Mouse (Mus musculus) heart, adult 2 months (tissue): ENCODE measurements at regions not wholly inside any gene's neighbourhood (a gene's known extent, or its start where the extent isn't known, plus 50 kb on each side); places are given as distances from the start of the nearest gene placed in this dataset.

ENCODE experiments used
- DNase-seq, 2 experiments: peaks; one replicate each; pipeline ENCODE4 v3.0.0; 2021
- H3K27ac ChIP-seq: fragments of 200-600 bp; 2 replicates; pipeline ENCODE4 v1.8.1; 2022
- H3K27me3 ChIP-seq: fragments of 200-500 bp; 2 replicates; pipeline ENCODE4 v1.6.1; 2012; ENCODE audit warnings: mild to moderate bottlenecking, low read length, inconsistent platforms, mixed read lengths; ENCODE audit not compliant: control insufficient read depth, insufficient read depth
- H3K36me3 ChIP-seq: fragments of 200-500 bp; 2 replicates; pipeline ENCODE4 v1.6.1; 2012; ENCODE audit warnings: low read length, inconsistent platforms; ENCODE audit not compliant: control insufficient read depth, insufficient read depth
- H3K4me1 ChIP-seq: fragments of 200-500 bp; 2 replicates; pipeline ENCODE4 v1.6.1; 2011; ENCODE audit warnings: low read length; ENCODE audit not compliant: control insufficient read depth, insufficient read depth
- H3K4me3 ChIP-seq: fragments of 200-600 bp; 2 replicates; pipeline ENCODE4 v1.8.1; 2022
- H3K79me2 ChIP-seq: fragments of 200-500 bp; replicated peaks from 2 replicates; pipeline ENCODE4 v1.6.1; 2012; ENCODE audit warnings: mild to moderate bottlenecking, inconsistent platforms, low read length, moderate library complexity, mixed read lengths; ENCODE audit not compliant: control insufficient read depth, insufficient read depth
- H3K9ac ChIP-seq: fragments of 200-500 bp; 2 replicates; pipeline ENCODE4 v1.6.1; 2012; ENCODE audit warnings: low read depth, mild to moderate bottlenecking, control low read depth, inconsistent platforms, low read length, mixed read lengths
- CTCF ChIP-seq: fragments of 200-600 bp; IDR thresholded peaks from 2 replicates; pipeline ENCODE4 v1.8.1; 2022; ENCODE audit warnings: antibody characterized with exemption, mild to moderate bottlenecking, moderate library complexity
- EP300 ChIP-seq: fragments of 200-500 bp; IDR thresholded peaks from 2 replicates; pipeline ENCODE4 v1.6.1; 2011; ENCODE audit warnings: low read depth, low read length, control low read depth; ENCODE audit not compliant: insufficient read depth
- POLR2A ChIP-seq: fragments of 200-500 bp; IDR thresholded peaks from 2 replicates; pipeline ENCODE4 v1.6.1; 2011; ENCODE audit warnings: mild to moderate bottlenecking, low read depth, low read length, control low read depth; ENCODE audit not compliant: insufficient read depth
- WGBS: fragments of 180-500 bp; shearing (Covaris S2); methylation state at CpG from one replicate; pipeline ENCODE4 v1.1.7; 2018; 5-methylcytosine and 5-hydroxymethylcytosine counted together
- intact Hi-C: fragments of 180-260 bp; cut with DNase I; formaldehyde crosslinking; loops from one replicate; pipeline ENCODE4 v1.15.1; 2025

GRCm38 (mm10) chr12:48605423-48605822, 777.0 kb upstream of the Foxg1 start:
- intact Hi-C loops: no loop called here
- H3K27me3 ChIP-seq: no peaks in the 10 kb centered on the region
- TF ChIP-seq EP300: no peak
- TF ChIP-seq POLR2A: no peak
- no peak for TF ChIP-seq CTCF
- H3K36me3 ChIP-seq: no peaks in the 10 kb centered on the region
- DNase-seq: no peak
- H3K9ac ChIP-seq: no peak overlapping the region
- H3K4me1 ChIP-seq: no peaks in the 10 kb centered on the region
- no peaks in the 10 kb centered on the region for H3K79me2 ChIP-seq
- no peak overlapping the region for H3K27ac ChIP-seq
- H3K4me3 ChIP-seq: no peak overlapping the region

GRCm38 (mm10) chr12:48609391-48609790, 773.1 kb upstream of the Foxg1 start:
- Histone ChIP-seq H3K9ac (no peak overlapping the region), H3K27ac (no peak overlapping the region), H3K4me3 (no peak overlapping the region), H3K27me3 (no peaks in the 10 kb centered on the region), H3K79me2 (no peaks in the 10 kb centered on the region), H3K4me1 (no peaks in the 10 kb centered on the region), H3K36me3 (no peaks in the 10 kb centered on the region)
- TF ChIP-seq CTCF (no peak), POLR2A (no peak), EP300 (no peak)
- WGBS: 67% methylated on average over 6 of the region's 6 CpGs
- no peak for DNase-seq
- intact Hi-C loops: no loop called here

- TF ChIP-seq EP300: no peak
- TF ChIP-seq CTCF: no peak
- no peak for TF ChIP-seq POLR2A
- no peaks in the 10 kb centered on the region for H3K36me3 ChIP-seq
- 55% methylated on average over 5 of the region's 5 CpGs for WGBS
- no peaks in the 10 kb centered on the region for H3K27me3 ChIP-seq
- DNase-seq: no peak
- no peaks in the 10 kb centered on the region for H3K4me1 ChIP-seq
- no peaks in the 10 kb centered on the region for H3K79me2 ChIP-seq
- H3K4me3 ChIP-seq: no peak overlapping the region
- H3K9ac ChIP-seq: no peak overlapping the region
- intact Hi-C loops: no loop called here
- no peak overlapping the region for H3K27ac ChIP-seq
These were observed 770.4 kb upstream of the Foxg1 start for GRCm38 (mm10) chr12:48612066-48612465.

GRCm38 (mm10) chr12:48616337-48616736, 766.1 kb upstream of the Foxg1 start:
- Histone ChIP-seq H3K36me3 (no peaks in the 10 kb centered on the region), H3K4me3 (no peak overlapping the region), H3K27me3 (no peaks in the 10 kb centered on the region), H3K79me2 (no peaks in the 10 kb centered on the region), H3K27ac (no peak overlapping the region), H3K4me1 (no peaks in the 10 kb centered on the region), H3K9ac (no peak overlapping the region)
- 65% methylated on average over 2 of the region's 2 CpGs for WGBS
- no peak for DNase-seq
- intact Hi-C loops: no loop called here
- TF ChIP-seq EP300 (no peak), POLR2A (no peak), CTCF (no peak)

GRCm38 (mm10) chr12:48633559-48633958, 748.9 kb upstream of the Foxg1 start:
- Histone ChIP-seq H3K4me1 (no peaks in the 10 kb centered on the region), H3K27me3 (no peaks in the 10 kb centered on the region), H3K4me3 (no peak overlapping the region), H3K36me3 (no peaks in the 10 kb centered on the region), H3K79me2 (no peaks in the 10 kb centered on the region), H3K9ac (no peak overlapping the region), H3K27ac (no peak overlapping the region)
- TF ChIP-seq CTCF: no peak
- TF ChIP-seq EP300: no peak
- no peak for TF ChIP-seq POLR2A
- DNase-seq: no peak
- intact Hi-C loops: no loop called here
- 63% methylated on average over 4 of the region's 4 CpGs for WGBS

GRCm38 (mm10) chr12:48634671-48635241, 747.7 kb upstream of the Foxg1 start:
- no peak overlapping the region for H3K27ac ChIP-seq
- no peaks in the 10 kb centered on the region for H3K36me3 ChIP-seq
- 57% methylated on average over 6 of the region's 6 CpGs for WGBS

More at GRCm38 (mm10) chr12:48634671-48635241, 747.7 kb upstream of the Foxg1 start:
- H3K27me3 ChIP-seq: no peaks in the 10 kb centered on the region
- intact Hi-C loops: no loop called here
- DNase-seq: no peak
- no peaks in the 10 kb centered on the region for H3K4me1 ChIP-seq
- H3K4me3 ChIP-seq: no peak overlapping the region
- TF ChIP-seq POLR2A (no peak), CTCF (no peak), EP300 (no peak)
- H3K79me2 ChIP-seq: no peaks in the 10 kb centered on the region
- H3K9ac ChIP-seq: no peak overlapping the region
